In genomic region chr15:59138393-59139107, GRCm38 (mm10) we compare ENCODE assay signal across 13 mouse cellular contexts.
DNase-seq lines count a peak whose midpoint lies in the region; ATAC-seq and TF ChIP-seq lines count a peak whose summit lies in the region.
"Had no signal": no experiment of that assay in that cellular context is flagged by ENCODE, and none has a peak within 500 bp of the region (broad histone marks: within the 10 kb centered on the region; RNA-seq: fewer than 3 reads in every experiment).

No protein-coding gene starts in this region.

- H3K27ac ChIP-seq in lung, embryonic 15.5 days = peak overlapping the region; percentile 62
- H3K27ac ChIP-seq in heart, postnatal 0 days (ENCODE audit: low read depth) = peak overlapping the region; percentile 91
- 0 out of 2 replicates have a peak overlapping the region, but pooled peaks have one; percentile 6 for H3K27ac ChIP-seq in midbrain, embryonic 14.5 days (replicated peaks; ENCODE audit: low read depth, low read length)
- H3K27ac ChIP-seq: layer of hippocampus, adult 2 months; limb, embryonic 10.5 days had no signal

- H3K4me2 ChIP-seq in lung, embryonic 15.5 days = no peak overlapping the region
- no peak overlapping the region for H3K4me2 ChIP-seq in heart, postnatal 0 days (ENCODE audit: low read depth, low read length)
- no peak overlapping the region for H3K4me2 ChIP-seq in midbrain, embryonic 14.5 days (ENCODE audit: low read length)

- TF ChIP-seq CTCF in heart, postnatal 0 days (IDR thresholded peaks at IDR 0.05; ENCODE audit: low read depth) = no peak

- no peaks in the 10 kb centered on the region for H3K9me3 ChIP-seq in lung, embryonic 15.5 days
- H3K9me3 ChIP-seq in heart, postnatal 0 days (replicated peaks; ENCODE audit: control insufficient read depth, low read length) = no peaks in the 10 kb centered on the region
- peaks cover 4% of the 10 kb centered on the region; the same call in 1 of the 2 replicates for H3K9me3 ChIP-seq in midbrain, embryonic 14.5 days (ENCODE audit: control insufficient read depth, low read length)
- H3K9me3 ChIP-seq: limb, embryonic 10.5 days had no signal

- peaks cover 18% of the 10 kb centered on the region for H3K4me1 ChIP-seq in lung, embryonic 15.5 days
- peaks cover 21% of the 10 kb centered on the region for H3K4me1 ChIP-seq in heart, postnatal 0 days (ENCODE audit: control insufficient read depth, insufficient read depth)
- H3K4me1 ChIP-seq in midbrain, embryonic 14.5 days (ENCODE audit: control insufficient read depth, insufficient read depth, low read length) = no peaks in the 10 kb centered on the region
- H3K4me1 ChIP-seq: limb, embryonic 10.5 days had no signal

- no peak overlapping the region for H3K4me3 ChIP-seq in lung, embryonic 15.5 days
- H3K4me3 ChIP-seq in heart, postnatal 0 days (ENCODE audit: low read depth, low read length) = no peak overlapping the region
- no peak overlapping the region for H3K4me3 ChIP-seq in midbrain, embryonic 14.5 days (replicated peaks; ENCODE audit: low read depth, low read length)
- H3K4me3 ChIP-seq: layer of hippocampus, adult 2 months; limb, embryonic 10.5 days had no signal

- ATAC-seq in lung, embryonic 15.5 days (ENCODE audit: borderline replicate concordance, extremely low read depth, low FRiP score, low TSS enrichment) = peak; percentile 90
- ATAC-seq in heart, postnatal 0 days (ENCODE audit: insufficient read depth, low read depth) = peak; percentile 91
- ATAC-seq in midbrain, embryonic 14.5 days (ENCODE audit: low FRiP score, low TSS enrichment) = no peak
- no peak for ATAC-seq in megakaryocyte, adult 5-6 weeks (ENCODE audit: poor library complexity, severe bottlenecking)
- ATAC-seq: intestine, embryonic 16.5 days had no signal

- peak; percentile 18 for DNase-seq in embryo, embryonic 10 days (ENCODE audit: low spot score)
- no peak for DNase-seq in embryo, embryonic 11 days
- no peak for DNase-seq in lung, postnatal 14 days
- peak; percentile 91 for DNase-seq in heart, postnatal 0 days (ENCODE audit: low spot score)
- peak; percentile 31 for DNase-seq in midbrain, embryonic 14.5 days
- no peak for DNase-seq in adrenal gland, adult 18-20 months (ENCODE audit: low spot score in 2 of 2)
- DNase-seq: adrenal gland, adult 8-10 months; gastrocnemius, postnatal 36 days had no signal

- no peaks in the 10 kb centered on the region for H3K27me3 ChIP-seq in lung, embryonic 15.5 days
- no peaks in the 10 kb centered on the region for H3K27me3 ChIP-seq in heart, postnatal 0 days (ENCODE audit: control insufficient read depth, insufficient read depth, low read length)
- H3K27me3 ChIP-seq in midbrain, embryonic 14.5 days (ENCODE audit: control insufficient read depth, insufficient read depth, low read length) = no peaks in the 10 kb centered on the region

- 16% methylated on average over 8 of the region's 8 CpGs for WGBS in lung, embryonic 15.5 days
- 18% methylated on average over 8 of the region's 8 CpGs for WGBS in heart, postnatal 0 days
- WGBS in midbrain, embryonic 14.5 days = 43% methylated on average over 8 of the region's 8 CpGs

- no peaks in the 10 kb centered on the region for H3K36me3 ChIP-seq in lung, embryonic 15.5 days
- H3K36me3 ChIP-seq in heart, postnatal 0 days (replicated peaks; ENCODE audit: control insufficient read depth, insufficient read depth, low read length) = no peaks in the 10 kb centered on the region
- no peaks in the 10 kb centered on the region for H3K36me3 ChIP-seq in midbrain, embryonic 14.5 days (ENCODE audit: control insufficient read depth, insufficient read depth, low read length)
- H3K36me3 ChIP-seq: limb, embryonic 10.5 days had no signal

- no peak overlapping the region for H3K9ac ChIP-seq in lung, embryonic 15.5 days
- H3K9ac ChIP-seq in heart, postnatal 0 days (replicated peaks; ENCODE audit: low read depth, low read length) = no peak overlapping the region
- no peak overlapping the region for H3K9ac ChIP-seq in midbrain, embryonic 14.5 days (replicated peaks; ENCODE audit: low read length)

- no peak; the same call in 1 of the 2 replicates for TF ChIP-seq EP300 in heart, postnatal 0 days (IDR thresholded peaks at IDR 0.05; ENCODE audit: low read depth)

Comparison
In these comparisons a context has a peak if more than half of its experiments do, and no peak if none do; other contexts are left out.
1. DNase-seq: peak in embryo, embryonic 10 days (single experiment), heart, postnatal 0 days (single experiment) and midbrain, embryonic 14.5 days (single experiment); none in embryo, embryonic 11 days (single experiment), lung, postnatal 14 days (single experiment) and adrenal gland, adult 18-20 months (0 of 2).
2. ATAC-seq: peak in lung, embryonic 15.5 days (single experiment) and heart, postnatal 0 days (single experiment); none in midbrain, embryonic 14.5 days (single experiment) and megakaryocyte, adult 5-6 weeks (single experiment).
3. H3K27ac ChIP-seq: peak in every context shown above with its lines; median percentile 91 in heart, postnatal 0 days; 62 in lung, embryonic 15.5 days; 6 in midbrain, embryonic 14.5 days.